Mouse (Mus musculus) liver, embryonic 16.5 days (tissue): ENCODE data around the gene Rpl10-ps3. TPM values are rescaled to one million over a fixed set of nuclear protein-coding genes. Genes with fewer than 3 reads are reported as not detected.

Experiments used
- ATAC-seq: fragments of 200-750 bp; cut with Nextera tagmentation; 2 replicates; pipeline ENCODE4 v1.8.0; 2017; ENCODE audit warnings: low read depth, mild to moderate bottlenecking, moderate number of reproducible peaks, moderate library complexity
- H3K27ac ChIP-seq: fragments of 300-500 bp; sonication (generic); 2 replicates; pipeline ENCODE4 v1.5.1; 2014; ENCODE audit warnings: mild to moderate bottlenecking, low read length
- H3K27me3 ChIP-seq: fragments of 300-500 bp; sonication (generic); 2 replicates; pipeline ENCODE4 v1.6.1; 2014; ENCODE audit warnings: low read depth, low read length, mixed read lengths; ENCODE audit not compliant: control insufficient read depth, insufficient read depth
- H3K36me3 ChIP-seq: fragments of 300-500 bp; sonication (generic); 2 replicates; pipeline ENCODE4 v1.6.1; 2014; ENCODE audit warnings: mild to moderate bottlenecking; ENCODE audit not compliant: control insufficient read depth, insufficient read depth
- H3K4me1 ChIP-seq: fragments of 300-500 bp; sonication (generic); 2 replicates; pipeline ENCODE4 v1.6.1; 2014; ENCODE audit warnings: low read depth, low read length, mixed read lengths; ENCODE audit not compliant: control insufficient read depth
- H3K4me2 ChIP-seq: fragments of 300-500 bp; sonication (generic); 2 replicates; pipeline ENCODE4 v1.6.1; 2014; ENCODE audit warnings: low read depth, low read length, mixed read lengths
- H3K4me3 ChIP-seq: fragments of 300-500 bp; sonication (generic); 2 replicates; pipeline ENCODE4 v1.5.1; 2014; ENCODE audit warnings: low read depth, mild to moderate bottlenecking, low read length
- H3K9ac ChIP-seq: fragments of 300-500 bp; sonication (generic); 2 replicates; pipeline ENCODE4 v1.6.1; 2014; ENCODE audit warnings: low read depth, low read length
- H3K9me3 ChIP-seq: fragments of 300-500 bp; sonication (generic); replicated peaks from 2 replicates; pipeline ENCODE4 v1.6.1; 2016; ENCODE audit warnings: low read length; ENCODE audit not compliant: control insufficient read depth
- WGBS: fragments of 180-500 bp; shearing (Covaris S2); extraction: QIAGEN DNeasy Blood & Tissue Kit; methylation state at CpG from one replicate; pipeline ENCODE4 v1.1.7; 2014; ENCODE audit not compliant: insufficient replicate concordance; 5-methylcytosine and 5-hydroxymethylcytosine counted together
- polyA plus RNA-seq: library from polyadenylated mRNA; unstranded; fragments of >200 nt; fragmentation: Nextera tagmentation; extraction: Ambion mirVana; gene quantifications from 2 replicates; pipeline ENCODE4 v1.2.1, GENCODE M21; 2015

Gene Rpl10-ps3
- polyA plus RNA-seq: 229 and 259 TPM in 2 replicates

- WGBS: 83% methylated on average over 10 of the region's 13 CpGs
These were observed at the start of gene Rpl10-ps3 for GRCm38 (mm10) chr9:50344868-50345267. Gene Rpl10-ps3 (minus strand): TSS chr9:50344968.

GRCm38 (mm10) chr9:50375598-50375997 is 30.8 kb upstream of the Rpl10-ps3 start:
- H3K36me3 ChIP-seq: no peaks in the 10 kb centered on the region
- H3K9me3 ChIP-seq: no peaks in the 10 kb centered on the region
- H3K9ac ChIP-seq: no peak overlapping the region
- no peaks in the 10 kb centered on the region for H3K4me1 ChIP-seq
- no peak overlapping the region for H3K4me3 ChIP-seq
- 44% methylated on average over 6 of the region's 6 CpGs for WGBS
- no peaks in the 10 kb centered on the region for H3K27me3 ChIP-seq
- no peak overlapping the region for H3K4me2 ChIP-seq
- H3K27ac ChIP-seq: no peak overlapping the region
- ATAC-seq: no peak

More at GRCm38 (mm10) chr9:50344868-50345267, at the start of gene Rpl10-ps3:
- Histone ChIP-seq H3K4me3 (no peak within 1 kb of the TSS), H3K4me2 (no peak within 1 kb of the TSS), H3K9ac (no peak within 1 kb of the TSS), H3K4me1 (no peaks in the 10 kb centered on the region), H3K27ac (no peak within 1 kb of the TSS), H3K27me3 (no peaks in the 10 kb centered on the region), H3K36me3 (no peaks in the 10 kb centered on the region), H3K9me3 (no peaks in the 10 kb centered on the region)
- no peak for ATAC-seq

- Histone ChIP-seq H3K9me3 (no peaks in the 10 kb centered on the region), H3K27me3 (no peaks in the 10 kb centered on the region), H3K4me1 (no peaks in the 10 kb centered on the region), H3K27ac (no peak overlapping the region), H3K36me3 (no peaks in the 10 kb centered on the region), H3K9ac (no peak overlapping the region), H3K4me3 (no peak overlapping the region), H3K4me2 (no peak overlapping the region)
- ATAC-seq: no peak
- WGBS: 55% methylated on average over 5 of the region's 5 CpGs
These were observed 29.9 kb upstream of the Rpl10-ps3 start for GRCm38 (mm10) chr9:50374666-50375065.

- 65% methylated on average over 8 of the region's 8 CpGs for WGBS
- Histone ChIP-seq H3K4me3 (no peak overlapping the region), H3K27me3 (no peaks in the 10 kb centered on the region), H3K27ac (no peak overlapping the region), H3K4me1 (no peaks in the 10 kb centered on the region), H3K36me3 (no peaks in the 10 kb centered on the region), H3K9me3 (no peaks in the 10 kb centered on the region), H3K4me2 (no peak overlapping the region), H3K9ac (no peak overlapping the region)
- no peak for ATAC-seq
These were observed 24.0 kb upstream of the Rpl10-ps3 start for GRCm38 (mm10) chr9:50368551-50369297.

GRCm38 (mm10) chr9:50365059-50365780 is 20.5 kb upstream of the Rpl10-ps3 start:
- no peak overlapping the region for H3K27ac ChIP-seq
- H3K9me3 ChIP-seq: no peaks in the 10 kb centered on the region
- no peaks in the 10 kb centered on the region for H3K4me1 ChIP-seq
- no peaks in the 10 kb centered on the region for H3K27me3 ChIP-seq
- no peak overlapping the region for H3K4me3 ChIP-seq
- 54% methylated on average over 11 of the region's 11 CpGs for WGBS
- no peak overlapping the region for H3K9ac ChIP-seq
- H3K36me3 ChIP-seq: no peaks in the 10 kb centered on the region
- no peak overlapping the region for H3K4me2 ChIP-seq
- no peak for ATAC-seq

GRCm38 (mm10) chr9:50363962-50364361 is 19.2 kb upstream of the Rpl10-ps3 start:
- H3K27me3 ChIP-seq: no peaks in the 10 kb centered on the region
- ATAC-seq: no peak
- H3K4me2 ChIP-seq: no peak overlapping the region
- H3K9ac ChIP-seq: no peak overlapping the region
- no peak overlapping the region for H3K27ac ChIP-seq
- 13% methylated on average over 2 of the region's 2 CpGs for WGBS
- H3K36me3 ChIP-seq: no peaks in the 10 kb centered on the region
- H3K4me1 ChIP-seq: no peaks in the 10 kb centered on the region
- H3K9me3 ChIP-seq: no peaks in the 10 kb centered on the region
- H3K4me3 ChIP-seq: no peak overlapping the region

- no peak overlapping the region for H3K4me3 ChIP-seq
- no peaks in the 10 kb centered on the region for H3K27me3 ChIP-seq
- no peak overlapping the region for H3K27ac ChIP-seq
- no peak overlapping the region for H3K9ac ChIP-seq
- H3K4me1 ChIP-seq: no peaks in the 10 kb centered on the region
- ATAC-seq: no peak
- no peaks in the 10 kb centered on the region for H3K9me3 ChIP-seq
- no peaks in the 10 kb centered on the region for H3K36me3 ChIP-seq
- no peak overlapping the region for H3K4me2 ChIP-seq
- WGBS: 19% methylated on average over 5 of the region's 5 CpGs
These were observed 18.5 kb upstream of the Rpl10-ps3 start for GRCm38 (mm10) chr9:50363259-50363658.

GRCm38 (mm10) chr9:50362556-50362955 is 17.8 kb upstream of the Rpl10-ps3 start:
- Histone ChIP-seq H3K27ac (no peak overlapping the region), H3K4me2 (no peak overlapping the region), H3K36me3 (no peaks in the 10 kb centered on the region), H3K9ac (no peak overlapping the region), H3K4me3 (no peak overlapping the region), H3K4me1 (no peaks in the 10 kb centered on the region), H3K27me3 (no peaks in the 10 kb centered on the region), H3K9me3 (no peaks in the 10 kb centered on the region)
- WGBS: 40% methylated on average over 3 of the region's 3 CpGs
- ATAC-seq: no peak

- Histone ChIP-seq H3K27ac (no peak overlapping the region), H3K4me1 (no peaks in the 10 kb centered on the region), H3K9ac (no peak overlapping the region), H3K27me3 (no peaks in the 10 kb centered on the region), H3K36me3 (no peaks in the 10 kb centered on the region), H3K4me3 (no peak overlapping the region), H3K4me2 (no peak overlapping the region), H3K9me3 (no peaks in the 10 kb centered on the region)
- ATAC-seq: no peak
- 28% methylated on average over 3 of the region's 3 CpGs for WGBS
These were observed 15.6 kb upstream of the Rpl10-ps3 start for GRCm38 (mm10) chr9:50360370-50360769.
